Mouse (Mus musculus) lung, postnatal 0 days (tissue): ENCODE measurements at regions not wholly inside any gene's neighbourhood (a gene's known extent, or its start where the extent isn't known, plus 50 kb on each side); places are given as distances from the start of the nearest gene placed in this dataset.

Experiments
- ATAC-seq: fragments of 200-750 bp; cut with Nextera tagmentation; 2 replicates; pipeline ENCODE4 v1.8.0; 2017; ENCODE audit warnings: moderate library complexity
- DNase-seq: peaks from one replicate; pipeline ENCODE4 v3.0.0-alpha.2; 2016; ENCODE audit warnings: low spot score
- H3K27ac ChIP-seq: fragments of 300-500 bp; sonication (generic); 2 replicates; pipeline ENCODE4 v1.5.1; 2014; ENCODE audit warnings: antibody characterized with exemption, mild to moderate bottlenecking, low read length, mixed read lengths
- H3K27me3 ChIP-seq: fragments of 300-500 bp; sonication (generic); replicated peaks from 2 replicates; pipeline ENCODE4 v1.6.1; 2014; ENCODE audit warnings: low read length, mixed read lengths; ENCODE audit not compliant: insufficient read depth
- H3K36me3 ChIP-seq: fragments of 300-500 bp; sonication (generic); 2 replicates; pipeline ENCODE4 v1.6.1; 2014; ENCODE audit warnings: low read length, mixed read lengths; ENCODE audit not compliant: insufficient read depth
- H3K4me1 ChIP-seq: fragments of 300-500 bp; sonication (generic); 2 replicates; pipeline ENCODE4 v1.6.1; 2014; ENCODE audit warnings: antibody characterized with exemption, low read depth, low read length, mixed read lengths; ENCODE audit not compliant: insufficient read depth
- H3K4me2 ChIP-seq: fragments of 300-500 bp; sonication (generic); replicated peaks from 2 replicates; pipeline ENCODE4 v1.6.1; 2014; ENCODE audit warnings: low read depth, mild to moderate bottlenecking, low read length, moderate library complexity, mixed read lengths
- H3K4me3 ChIP-seq: fragments of 300-500 bp; sonication (generic); 2 replicates; pipeline ENCODE4 v1.5.1; 2014; ENCODE audit warnings: low read depth, low read length
- H3K9ac ChIP-seq: fragments of 300-500 bp; sonication (generic); replicated peaks from 2 replicates; pipeline ENCODE4 v1.6.1; 2014; ENCODE audit warnings: low read depth, mild to moderate bottlenecking
- H3K9me3 ChIP-seq: fragments of 300-500 bp; sonication (generic); 2 replicates; pipeline ENCODE4 v1.6.1; 2016; ENCODE audit warnings: low read length, mixed read lengths
- CTCF ChIP-seq: IDR thresholded peaks from 2 replicates; pipeline ENCODE4 v1.5.1; 2016; ENCODE audit warnings: antibody characterized with exemption, mild to moderate bottlenecking
- EP300 ChIP-seq: IDR thresholded peaks from 2 replicates; pipeline ENCODE4 v1.6.1; 2016; ENCODE audit warnings: antibody characterized with exemption, mild to moderate bottlenecking, control low read depth
- WGBS: fragments of 180-500 bp; shearing (Covaris S2); extraction: QIAGEN DNeasy Blood & Tissue Kit; methylation state at CpG from one replicate; pipeline ENCODE4 v1.1.7; 2014; 5-methylcytosine and 5-hydroxymethylcytosine counted together

GRCm38 (mm10) chr5:46488140-46488942 lies 630.9 kb upstream of the Lcorl start:
- Histone ChIP-seq H3K27ac (no peak overlapping the region), H3K9ac (no peak overlapping the region), H3K9me3 (no peaks in the 10 kb centered on the region), H3K4me2 (no peak overlapping the region), H3K4me1 (no peaks in the 10 kb centered on the region), H3K27me3 (no peaks in the 10 kb centered on the region), H3K4me3 (no peak overlapping the region), H3K36me3 (no peaks in the 10 kb centered on the region)
- 40% methylated on average over 6 of the region's 6 CpGs for WGBS
- no peak for TF ChIP-seq CTCF
- TF ChIP-seq EP300: no peak
- ATAC-seq (no peak), DNase-seq (peak; percentile 4)

- no peaks in the 10 kb centered on the region for H3K9me3 ChIP-seq
- ATAC-seq (no peak), DNase-seq (no peak)
- H3K4me3 ChIP-seq: no peak overlapping the region
- H3K9ac ChIP-seq: no peak overlapping the region
- no peak overlapping the region for H3K4me2 ChIP-seq
- TF ChIP-seq CTCF (no peak), EP300 (no peak)
- H3K27me3 ChIP-seq: no peaks in the 10 kb centered on the region
- H3K4me1 ChIP-seq: no peaks in the 10 kb centered on the region
- H3K27ac ChIP-seq: no peak overlapping the region
- WGBS: 82% methylated on average over 1 of the region's 1 CpGs
- no peaks in the 10 kb centered on the region for H3K36me3 ChIP-seq
These were observed 629.4 kb upstream of the Lcorl start for GRCm38 (mm10) chr5:46486740-46487326.

- Histone ChIP-seq H3K4me3 (no peak overlapping the region), H3K27ac (no peak overlapping the region), H3K36me3 (no peaks in the 10 kb centered on the region), H3K4me2 (no peak overlapping the region), H3K27me3 (no peaks in the 10 kb centered on the region), H3K4me1 (no peaks in the 10 kb centered on the region), H3K9ac (no peak overlapping the region), H3K9me3 (no peaks in the 10 kb centered on the region)
- DNase-seq: no peak
- TF ChIP-seq CTCF (no peak), EP300 (no peak)
- no peak for ATAC-seq
- 70% methylated on average over 3 of the region's 3 CpGs for WGBS
These were observed 598.9 kb upstream of the Lcorl start for GRCm38 (mm10) chr5:46456356-46456755.

GRCm38 (mm10) chr5:46448274-46448673 lies 590.9 kb upstream of the Lcorl start:
- Histone ChIP-seq H3K4me2 (no peak overlapping the region), H3K4me3 (no peak overlapping the region), H3K36me3 (no peaks in the 10 kb centered on the region), H3K27ac (no peak overlapping the region), H3K27me3 (no peaks in the 10 kb centered on the region), H3K9me3 (no peaks in the 10 kb centered on the region), H3K4me1 (no peaks in the 10 kb centered on the region), H3K9ac (no peak overlapping the region)
- no peak for TF ChIP-seq EP300
- TF ChIP-seq CTCF: no peak
- 54% methylated on average over 4 of the region's 4 CpGs for WGBS
- no peak for ATAC-seq
- no peak for DNase-seq

- ATAC-seq: peak; percentile 73
- no peak for TF ChIP-seq EP300
- H3K27ac ChIP-seq: no peak overlapping the region
- no peak overlapping the region for H3K4me3 ChIP-seq
- no peak overlapping the region for H3K9ac ChIP-seq
- 27% methylated on average over 3 of the region's 3 CpGs for WGBS
- H3K9me3 ChIP-seq: no peaks in the 10 kb centered on the region
- H3K36me3 ChIP-seq: no peaks in the 10 kb centered on the region
- peak; percentile 46 for DNase-seq
- H3K4me2 ChIP-seq: peak overlapping the region; percentile 14; the same call in 1 of the 2 replicates
- H3K27me3 ChIP-seq: no peaks in the 10 kb centered on the region
- no peaks in the 10 kb centered on the region for H3K4me1 ChIP-seq
These were observed 588.4 kb upstream of the Lcorl start for GRCm38 (mm10) chr5:46445844-46446243.

GRCm38 (mm10) chr5:46445122-46445521 lies 587.7 kb upstream of the Lcorl start:
- 21% methylated on average over 7 of the region's 7 CpGs for WGBS
- no peak for DNase-seq
- Histone ChIP-seq H3K27ac (no peak overlapping the region), H3K9ac (no peak overlapping the region), H3K4me2 (peak overlapping the region; percentile 14; the same call in 1 of the 2 replicates), H3K27me3 (no peaks in the 10 kb centered on the region), H3K9me3 (no peaks in the 10 kb centered on the region), H3K4me3 (no peak overlapping the region), H3K36me3 (no peaks in the 10 kb centered on the region), H3K4me1 (no peaks in the 10 kb centered on the region)
- no peak for ATAC-seq
- TF ChIP-seq CTCF (no peak), EP300 (no peak)
